Mouse (Mus musculus) thymus, postnatal 25 days (tissue): ENCODE data around the gene Spats1.
"Not testable (repeated sequence)": the region's sequence is repeated elsewhere in the genome, so short reads cannot be mapped to it uniquely, and the experiment has no call there.

ENCODE experiments used
- DNase-seq: peaks from one replicate; pipeline ENCODE4 v3.0.0; 2022

The Spats1 gene

DNA sequence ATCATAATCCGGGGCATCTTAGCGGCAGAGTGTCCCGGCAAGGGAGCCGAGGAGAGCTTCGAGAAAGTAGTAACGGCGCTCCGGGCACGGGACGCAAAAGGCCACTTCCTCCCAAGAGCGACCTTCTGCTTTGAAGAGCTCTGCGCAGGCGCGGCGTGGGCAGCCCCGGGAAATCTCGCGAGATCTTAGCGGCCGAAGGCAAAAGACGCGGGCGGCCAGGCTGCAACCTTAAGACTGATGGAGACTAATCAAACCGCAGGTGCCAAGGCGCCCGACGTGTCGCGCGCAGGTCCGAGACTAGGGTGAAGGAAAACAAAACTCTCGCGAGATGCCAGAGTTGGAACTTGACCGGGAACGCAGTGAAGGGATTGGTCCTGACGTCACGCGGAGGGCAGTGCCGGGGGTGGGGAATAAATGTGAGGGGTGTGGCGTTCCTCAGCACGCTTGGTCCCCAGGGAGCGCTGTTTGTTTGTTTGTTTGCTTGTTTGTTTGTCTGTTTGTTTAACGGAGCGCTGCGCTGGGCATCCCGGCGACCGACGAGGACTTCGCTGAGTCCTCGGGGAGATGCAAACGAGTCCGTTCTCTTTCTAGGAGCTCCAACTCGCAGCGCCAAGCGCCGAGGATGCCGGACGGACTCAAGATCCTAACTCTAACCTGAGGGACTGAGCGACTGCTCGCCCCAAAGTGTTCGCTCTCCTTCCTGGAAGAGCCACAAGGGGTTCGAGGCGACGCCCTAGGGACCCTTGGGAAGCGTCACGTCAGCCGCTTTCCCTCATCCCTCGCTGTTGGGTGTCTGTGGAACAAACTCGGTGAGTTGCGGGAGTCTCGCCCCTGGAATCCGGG lies 41.6 kb downstream of the Spats1 start, which contains the start of gene Cdc5l:
TSS of gene Cdc5l (minus strand) at position 319 of the 843 bp plus-strand sequence.
- DNase-seq = peak; percentile 93

DNA sequence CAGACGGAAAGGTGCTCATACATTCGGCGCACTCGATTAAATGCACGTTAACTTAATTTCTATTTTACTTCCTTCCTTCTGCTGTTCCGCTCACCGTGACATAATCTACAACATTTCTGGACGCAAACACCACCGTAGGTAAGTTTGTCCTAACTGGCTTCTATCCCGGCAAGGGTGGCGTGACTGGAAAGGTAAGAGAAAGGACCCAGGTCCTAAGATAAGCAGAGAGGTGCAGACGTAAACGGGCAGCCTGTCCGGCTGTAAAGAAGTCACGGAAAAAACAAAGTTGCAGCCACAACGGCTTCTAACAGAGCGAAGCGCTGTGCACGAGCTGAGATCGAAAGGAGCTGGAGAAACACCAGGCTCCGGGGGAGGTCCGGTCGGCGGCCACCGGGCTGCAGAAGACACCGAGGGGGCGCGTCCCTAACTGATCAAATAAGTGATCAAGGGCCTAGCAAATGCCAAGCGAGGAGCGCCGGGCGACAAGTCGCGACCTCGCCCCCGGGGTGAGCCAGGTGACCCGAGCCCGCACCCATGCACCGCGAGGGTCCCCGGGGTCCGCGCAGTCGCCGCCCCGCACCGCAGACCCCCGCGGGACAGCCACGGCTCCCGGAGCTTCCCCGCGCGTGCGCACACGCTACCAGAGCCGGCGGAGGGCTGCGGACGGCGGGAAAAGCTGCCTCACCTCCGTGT lies 42.4 kb downstream of the Spats1 start:
- DNase-seq = no peak

DNA sequence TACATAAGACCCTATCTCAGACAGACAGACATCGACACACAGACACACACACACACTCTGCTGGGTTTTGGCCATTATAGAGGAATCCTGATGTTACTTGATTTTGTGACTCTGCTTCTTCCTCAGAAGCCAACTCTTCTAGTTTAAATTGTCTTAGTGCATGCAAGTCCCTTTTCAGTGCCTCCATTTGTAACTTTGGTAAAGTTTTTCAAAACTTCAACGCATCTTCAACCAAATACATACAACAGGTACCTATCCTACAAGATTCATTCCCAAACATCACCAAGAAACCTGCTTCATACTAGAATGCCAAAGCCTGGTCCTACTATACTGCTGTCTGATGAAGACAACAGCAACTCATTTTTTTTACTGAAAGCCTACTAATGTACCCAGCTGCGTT lies 43.2 kb downstream of the Spats1 start:
- DNase-seq = no peak

DNA sequence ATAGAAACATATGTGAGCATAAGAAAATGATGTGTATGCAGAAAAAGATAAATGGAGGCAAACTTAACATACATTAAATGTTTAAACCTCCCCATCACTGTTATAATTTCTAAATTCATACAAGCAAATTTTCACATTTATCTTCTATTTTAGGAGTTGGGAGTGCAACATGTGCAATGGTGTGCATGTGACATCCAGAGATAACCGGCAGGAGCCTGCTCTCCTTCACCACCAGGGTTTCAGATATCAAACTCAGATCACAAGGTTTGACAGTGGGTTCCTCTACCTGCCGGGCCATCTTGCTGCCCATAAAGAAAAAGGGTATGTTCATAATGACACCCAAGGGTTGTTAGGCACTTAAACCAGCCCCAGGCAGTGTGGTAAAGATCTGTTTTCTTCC lies 57.8 kb downstream of the Spats1 start:
- DNase-seq = no peak

DNA sequence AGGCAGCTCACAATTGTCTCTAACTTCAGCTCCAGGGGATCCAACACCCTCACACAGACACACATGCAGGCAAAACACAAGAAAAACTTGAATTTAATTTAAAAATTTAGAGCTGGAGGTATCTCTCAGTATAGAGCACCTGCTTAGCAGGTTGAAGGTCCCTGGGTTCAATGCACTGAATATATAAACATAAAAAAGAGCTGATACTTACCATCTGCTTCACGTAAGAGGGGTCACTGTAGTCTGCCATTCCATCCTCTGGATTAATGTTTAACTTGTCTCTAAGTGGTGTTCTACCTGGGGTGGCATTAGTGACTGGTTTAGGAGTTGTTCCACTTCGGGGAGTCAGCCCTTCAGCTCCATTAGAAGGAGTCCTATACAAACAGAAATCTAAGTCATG lies 63.6 kb downstream of the Spats1 start:
- not testable (repeated sequence) for DNase-seq

DNA sequence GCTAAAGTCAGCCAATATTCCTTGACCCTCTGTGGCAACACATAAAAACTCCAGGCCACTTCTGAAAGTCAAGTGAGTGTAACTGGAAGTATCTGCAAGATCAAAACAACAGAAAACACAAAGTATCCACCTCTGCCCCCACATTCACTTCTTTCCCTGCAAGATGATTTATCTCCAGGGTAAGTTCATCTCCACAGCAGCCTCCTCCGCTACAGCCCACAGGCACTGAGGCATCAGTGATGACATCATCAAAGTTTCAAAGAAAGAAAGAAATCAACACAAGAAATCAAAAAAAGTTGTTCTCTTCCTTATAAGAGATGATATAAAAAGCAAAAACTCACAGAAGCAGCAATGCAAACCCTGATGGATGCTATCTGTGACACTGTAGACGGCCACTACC lies 66.5 kb downstream of the Spats1 start:
- no peak for DNase-seq

DNA sequence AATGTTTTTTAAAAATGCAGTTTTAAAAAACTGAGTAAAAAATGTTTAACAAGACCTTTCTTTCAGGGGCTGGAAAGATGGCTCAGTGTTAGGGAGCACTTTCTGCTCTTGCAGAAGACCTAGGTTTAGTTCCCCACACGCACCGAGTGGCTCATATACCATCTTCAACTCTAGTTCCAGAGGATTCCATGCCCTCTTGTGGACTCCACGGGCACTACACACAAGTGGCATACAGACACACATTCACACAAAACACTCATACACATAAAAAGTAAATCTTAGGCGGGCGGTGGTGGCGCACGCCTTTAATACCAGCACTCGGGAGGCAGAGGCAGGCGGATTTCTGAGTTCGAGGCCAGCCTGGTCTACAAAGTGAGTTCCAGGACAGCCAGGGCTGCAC lies 68.9 kb downstream of the Spats1 start:
- peak; percentile 10 for DNase-seq

- peak; percentile 46 for DNase-seq
Measured at GRCm38 (mm10) chr17:45403207-45403606, 72.0 kb downstream of the Spats1 start.

GRCm38 (mm10) chr17:45402601-45403000 lies 72.6 kb downstream of the Spats1 start:
- DNase-seq = no peak

- DNase-seq = no peak
Measured at GRCm38 (mm10) chr17:45402126-45402525, 73.1 kb downstream of the Spats1 start.

GRCm38 (mm10) chr17:45401126-45401905 lies 73.9 kb downstream of the Spats1 start:
- DNase-seq = no peak

GRCm38 (mm10) chr17:45398021-45398420 lies 77.2 kb downstream of the Spats1 start:
- no peak for DNase-seq

DNA sequence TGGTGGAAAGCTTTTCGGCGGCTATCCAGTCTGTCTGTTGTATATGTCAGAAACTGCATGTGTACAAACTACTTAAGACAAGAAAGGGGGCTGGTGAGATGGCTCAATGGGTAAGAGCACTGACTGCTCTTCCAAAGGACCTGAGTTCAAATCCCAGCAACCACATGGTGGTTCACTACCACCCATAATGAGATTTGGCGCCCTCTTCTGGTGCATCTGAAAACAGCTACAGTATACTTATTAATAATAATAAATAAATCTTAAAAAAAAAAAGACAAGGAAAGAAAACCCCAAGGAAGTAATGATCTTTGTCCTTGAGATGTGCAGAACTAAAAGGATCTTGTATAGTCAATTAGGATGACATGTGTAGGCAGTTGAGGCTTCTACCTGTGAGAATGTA lies 77.7 kb downstream of the Spats1 start:
- DNase-seq = no peak

GRCm38 (mm10) chr17:45394612-45395011 lies 80.6 kb downstream of the Spats1 start:
- no peak for DNase-seq

GRCm38 (mm10) chr17:45393765-45394164 lies 81.5 kb downstream of the Spats1 start:
- no peak for DNase-seq
